Mouse (Mus musculus) G1E (cell line): ENCODE data around the gene Lbh.

Experiments used
- CTCF ChIP-seq: IDR thresholded peaks from 2 replicates; pipeline ENCODE4 v1.5.1; 2012; ENCODE audit warnings: low read depth, low read length, inconsistent platforms, mixed read lengths
- GATA1 ChIP-seq: IDR thresholded peaks from 2 replicates; pipeline ENCODE4 v1.6.1; 2012; ENCODE audit warnings: borderline replicate concordance, low read length, inconsistent platforms, mixed read lengths
- POLR2AphosphoS5 ChIP-seq: IDR thresholded peaks from 2 replicates; pipeline ENCODE4 v1.6.1; 2012; ENCODE audit warnings: low read depth, low read length, inconsistent platforms; ENCODE audit not compliant: insufficient replicate concordance
- TAL1 ChIP-seq: conservative IDR thresholded peaks from 2 replicates; pipeline ENCODE4 v1.6.1; 2012; ENCODE audit warnings: low read depth, low read length, inconsistent platforms, mixed read lengths

DNA sequence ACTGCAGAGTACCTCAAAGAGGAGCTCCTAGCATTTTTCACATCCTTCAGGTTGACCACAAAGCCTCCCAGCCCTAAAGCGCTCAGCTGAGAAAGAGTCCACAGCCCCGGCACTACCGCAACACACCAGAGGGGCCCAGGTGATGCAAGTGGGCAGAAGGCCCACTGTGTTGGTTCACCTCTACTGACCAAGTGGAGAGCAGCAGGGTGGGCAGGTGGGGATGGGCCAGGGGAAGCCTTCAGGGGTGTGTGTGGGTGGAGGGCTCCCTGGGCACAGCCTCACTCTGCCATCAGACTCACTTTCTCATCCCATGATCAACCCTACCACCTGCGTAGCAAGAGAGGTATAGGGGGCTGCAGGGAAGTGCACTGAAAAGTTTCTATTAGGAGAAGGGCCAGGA lies 42.1 kb downstream of the Lbh start:
- TF ChIP-seq CTCF (no peak), POLR2AphosphoS5 (no peak), GATA1 (no peak), TAL1 (no peak)
